Mouse (Mus musculus): ENCODE measurements at regions not wholly inside any gene's neighbourhood (a gene's known extent, or its start where the extent isn't known, plus 50 kb on each side); places are given as distances from the start of the nearest gene placed in this dataset.
A peak's percentile ranks its signal among the peaks of the same experiment; 100 is the strongest.

- Histone ChIP-seq H3K36me3 (ENCODE audit: insufficient read depth, low read length) (no peaks in the 10 kb centered on the region), H3K4me1 (replicated peaks; ENCODE audit: insufficient read depth, low read length) (0 out of 2 replicates have a peak, but pooled peaks cover 2% of the 10 kb centered on the region), H3K4me3 (replicated peaks; ENCODE audit: low read depth, low read length) (no peak overlapping the region), H3K27ac (no peak overlapping the region), H3K9me3 (replicated peaks; ENCODE audit: low read length) (no peaks in the 10 kb centered on the region), H3K27me3 (ENCODE audit: insufficient read depth, low read length) (no peaks in the 10 kb centered on the region), H3K9ac (ENCODE audit: low read depth, low read length) (no peak overlapping the region), H3K4me2 (ENCODE audit: low read length) (no peak overlapping the region)
- DNase-seq (ENCODE audit: low spot score), result no peak
- no peak for ATAC-seq (replicated peaks; ENCODE audit: low FRiP score, low read depth)
- TF ChIP-seq CTCF (IDR thresholded peaks at IDR 0.05; ENCODE audit: low read depth), result no peak
- 86% methylated on average over 4 of the region's 4 CpGs for WGBS
These were observed 121.6 kb upstream of the Hdac4 start for GRCm38 (mm10) chr1:92317131-92317530.

DNA sequence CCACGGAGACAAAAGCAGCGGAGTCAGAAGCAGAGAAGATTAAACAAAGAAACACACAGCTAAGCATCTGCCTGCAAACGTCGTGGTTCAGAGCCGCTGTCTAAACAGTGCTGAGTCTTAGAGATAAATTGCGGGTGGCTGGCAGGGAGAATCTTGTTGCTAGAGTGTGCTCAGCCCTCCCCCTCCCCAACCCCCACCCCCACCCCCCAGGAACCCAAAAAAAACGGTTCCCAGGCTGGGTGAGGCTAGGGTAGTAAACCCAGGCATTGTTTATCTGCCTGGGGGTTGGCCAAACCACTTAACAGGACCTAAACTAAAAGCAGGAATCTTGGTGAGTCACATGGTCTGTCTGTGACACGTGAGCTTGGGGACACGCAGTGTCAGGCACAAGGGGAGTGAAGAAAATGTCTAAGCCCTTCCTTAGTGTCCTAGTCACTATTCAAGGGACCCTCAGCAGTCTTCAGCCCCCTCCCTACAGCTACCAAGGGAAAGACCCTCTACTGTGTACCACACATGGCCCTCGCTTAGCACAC lies 120.8 kb upstream of the Hdac4 start:
- ATAC-seq (replicated peaks; ENCODE audit: low FRiP score, low read depth) (0 out of 2 replicates have a peak, but pooled peaks have one; percentile 25), DNase-seq (ENCODE audit: low spot score) (peak; percentile 16)
- no peak for TF ChIP-seq CTCF (IDR thresholded peaks at IDR 0.05; ENCODE audit: low read depth)
- Histone ChIP-seq H3K27ac (no peak overlapping the region), H3K36me3 (ENCODE audit: insufficient read depth, low read length) (no peaks in the 10 kb centered on the region), H3K4me2 (ENCODE audit: low read length) (no peak overlapping the region), H3K9ac (ENCODE audit: low read depth, low read length) (no peak overlapping the region), H3K27me3 (ENCODE audit: insufficient read depth, low read length) (no peaks in the 10 kb centered on the region), H3K4me1 (replicated peaks; ENCODE audit: insufficient read depth, low read length) (0 out of 2 replicates have a peak, but pooled peaks cover 2% of the 10 kb centered on the region), H3K9me3 (replicated peaks; ENCODE audit: low read length) (no peaks in the 10 kb centered on the region), H3K4me3 (replicated peaks; ENCODE audit: low read depth, low read length) (no peak overlapping the region)
- 20% methylated on average over 10 of the region's 10 CpGs for WGBS

- H3K9ac ChIP-seq (ENCODE audit: low read depth, low read length), result no peak overlapping the region
- no peaks in the 10 kb centered on the region for H3K36me3 ChIP-seq (ENCODE audit: insufficient read depth, low read length)
- 77% methylated on average over 16 of the region's 16 CpGs for WGBS
- DNase-seq (ENCODE audit: low spot score) (no peak), ATAC-seq (replicated peaks; ENCODE audit: low FRiP score, low read depth) (no peak)
- H3K9me3 ChIP-seq (replicated peaks; ENCODE audit: low read length), result no peaks in the 10 kb centered on the region
- 0 out of 2 replicates have a peak, but pooled peaks cover 2% of the 10 kb centered on the region for H3K4me1 ChIP-seq (replicated peaks; ENCODE audit: insufficient read depth, low read length)
- H3K4me3 ChIP-seq (replicated peaks; ENCODE audit: low read depth, low read length), result no peak overlapping the region
- H3K4me2 ChIP-seq (ENCODE audit: low read length), result no peak overlapping the region
- TF ChIP-seq CTCF (IDR thresholded peaks at IDR 0.05; ENCODE audit: low read depth), result no peak
- no peaks in the 10 kb centered on the region for H3K27me3 ChIP-seq (ENCODE audit: insufficient read depth, low read length)
- H3K27ac ChIP-seq, result no peak overlapping the region
These were observed 117.6 kb upstream of the Hdac4 start for GRCm38 (mm10) chr1:92313001-92313597.

GRCm38 (mm10) chr1:92309883-92310282 lies 114.4 kb upstream of the Hdac4 start:
- TF ChIP-seq CTCF (IDR thresholded peaks at IDR 0.05; ENCODE audit: low read depth), result no peak
- Histone ChIP-seq H3K9me3 (replicated peaks; ENCODE audit: low read length) (no peaks in the 10 kb centered on the region), H3K4me1 (replicated peaks; ENCODE audit: insufficient read depth, low read length) (no peaks in the 10 kb centered on the region), H3K9ac (ENCODE audit: low read depth, low read length) (no peak overlapping the region), H3K36me3 (ENCODE audit: insufficient read depth, low read length) (no peaks in the 10 kb centered on the region), H3K27ac (no peak overlapping the region), H3K4me2 (ENCODE audit: low read length) (no peak overlapping the region), H3K27me3 (ENCODE audit: insufficient read depth, low read length) (no peaks in the 10 kb centered on the region), H3K4me3 (replicated peaks; ENCODE audit: low read depth, low read length) (no peak overlapping the region)
- WGBS, result 83% methylated on average over 2 of the region's 2 CpGs
- DNase-seq (ENCODE audit: low spot score) (no peak), ATAC-seq (replicated peaks; ENCODE audit: low FRiP score, low read depth) (no peak)

- no peak overlapping the region for H3K4me3 ChIP-seq (replicated peaks; ENCODE audit: low read depth, low read length)
- no peak for ATAC-seq (replicated peaks; ENCODE audit: low FRiP score, low read depth)
- WGBS, result 83% methylated on average over 6 of the region's 6 CpGs
- H3K9me3 ChIP-seq (replicated peaks; ENCODE audit: low read length), result no peaks in the 10 kb centered on the region
- no peaks in the 10 kb centered on the region for H3K27me3 ChIP-seq (ENCODE audit: insufficient read depth, low read length)
- no peaks in the 10 kb centered on the region for H3K4me1 ChIP-seq (replicated peaks; ENCODE audit: insufficient read depth, low read length)
- no peaks in the 10 kb centered on the region for H3K36me3 ChIP-seq (ENCODE audit: insufficient read depth, low read length)
- H3K9ac ChIP-seq (ENCODE audit: low read depth, low read length), result no peak overlapping the region
- no peak for TF ChIP-seq CTCF (IDR thresholded peaks at IDR 0.05; ENCODE audit: low read depth)
- DNase-seq (ENCODE audit: low spot score), result no peak
- H3K27ac ChIP-seq, result no peak overlapping the region
- no peak overlapping the region for H3K4me2 ChIP-seq (ENCODE audit: low read length)
These were observed 113.9 kb upstream of the Hdac4 start for GRCm38 (mm10) chr1:92309381-92309780.

- Histone ChIP-seq H3K36me3 (ENCODE audit: insufficient read depth, low read length) (no peaks in the 10 kb centered on the region), H3K9me3 (replicated peaks; ENCODE audit: low read length) (no peaks in the 10 kb centered on the region), H3K27me3 (ENCODE audit: insufficient read depth, low read length) (no peaks in the 10 kb centered on the region), H3K27ac (no peak overlapping the region), H3K4me3 (replicated peaks; ENCODE audit: low read depth, low read length) (no peak overlapping the region), H3K9ac (ENCODE audit: low read depth, low read length) (no peak overlapping the region), H3K4me1 (replicated peaks; ENCODE audit: insufficient read depth, low read length) (no peaks in the 10 kb centered on the region), H3K4me2 (ENCODE audit: low read length) (no peak overlapping the region)
- TF ChIP-seq CTCF (IDR thresholded peaks at IDR 0.05; ENCODE audit: low read depth), result no peak
- DNase-seq (ENCODE audit: low spot score) (no peak), ATAC-seq (replicated peaks; ENCODE audit: low FRiP score, low read depth) (no peak)
- 78% methylated on average over 3 of the region's 3 CpGs for WGBS
These were observed 113.0 kb upstream of the Hdac4 start for GRCm38 (mm10) chr1:92308537-92308936.

Measured in kidney, postnatal 0 days (tissue).